Mouse (Mus musculus) heart, embryonic 14.5 days (tissue): ENCODE measurements at regions not wholly inside any gene's neighbourhood (a gene's known extent, or its start where the extent isn't known, plus 50 kb on each side); places are given as distances from the start of the nearest gene placed in this dataset.

Experiments
- ATAC-seq: fragments of 200-750 bp; cut with Nextera tagmentation; 2 replicates; pipeline ENCODE4 v1.8.0; 2017; ENCODE audit warnings: low read depth, moderate TSS enrichment; ENCODE audit not compliant: insufficient number of reproducible peaks, insufficient read depth, low FRiP score
- H3K27ac ChIP-seq, 2 experiments: fragments of 200-500 bp in 1 of 2; fragments of 300-500 bp in 1 of 2; sonication (generic) in 1 of 2; replicated peaks in 1 of 2; 2 replicates each; pipeline ENCODE4 v1.5.1; 2012 to 2014; ENCODE audit warnings: low read depth in 2 of 2, low read length in 2 of 2, control low read depth in 1 of 2, mild to moderate bottlenecking in 1 of 2, mixed read lengths in 1 of 2; ENCODE audit not compliant: control insufficient read depth in 1 of 2, insufficient read depth in 1 of 2
- H3K27me3 ChIP-seq: fragments of 300-500 bp; sonication (generic); 2 replicates; pipeline ENCODE4 v1.6.1; 2014; ENCODE audit warnings: mild to moderate bottlenecking, low read length, control low read depth; ENCODE audit not compliant: control insufficient read depth, insufficient read depth
- H3K36me3 ChIP-seq: fragments of 300-500 bp; sonication (generic); 2 replicates; pipeline ENCODE4 v1.6.1; 2014; ENCODE audit warnings: mild to moderate bottlenecking, control low read depth, low read length, mixed read lengths; ENCODE audit not compliant: control insufficient read depth, insufficient read depth
- H3K4me1 ChIP-seq, 2 experiments: fragments of 200-500 bp in 1 of 2; fragments of 300-500 bp in 1 of 2; sonication (generic) in 1 of 2; 2 replicates each; pipeline ENCODE4 v1.6.1; 2012 to 2014; ENCODE audit warnings: low read length in 2 of 2, control low read depth in 1 of 2, mixed read lengths in 1 of 2; ENCODE audit not compliant: control insufficient read depth in 2 of 2, insufficient read depth in 2 of 2
- H3K4me2 ChIP-seq: fragments of 300-500 bp; sonication (generic); 2 replicates; pipeline ENCODE4 v1.6.1; 2014; ENCODE audit warnings: mild to moderate bottlenecking, low read length
- H3K4me3 ChIP-seq, 2 experiments: fragments of 200-500 bp in 1 of 2; fragments of 300-500 bp in 1 of 2; sonication (generic) in 1 of 2; 2 replicates each; pipeline ENCODE4 v1.5.1; 2012 to 2014; ENCODE audit warnings: low read length in 2 of 2, mild to moderate bottlenecking in 2 of 2, control low read depth in 1 of 2, low read depth in 1 of 2, moderate library complexity in 1 of 2; ENCODE audit not compliant: control insufficient read depth in 1 of 2, insufficient read depth in 1 of 2
- H3K9ac ChIP-seq: fragments of 300-500 bp; sonication (generic); 2 replicates; pipeline ENCODE4 v1.6.1; 2014; ENCODE audit warnings: mild to moderate bottlenecking, low read length
- H3K9me3 ChIP-seq: fragments of 300-500 bp; sonication (generic); 2 replicates; pipeline ENCODE4 v1.6.1; 2016; ENCODE audit warnings: low read length, control low read depth; ENCODE audit not compliant: control insufficient read depth
- WGBS: fragments of 180-500 bp; shearing (Covaris S2); extraction: QIAGEN DNeasy Blood & Tissue Kit; methylation state at CpG from one replicate; pipeline ENCODE4 v1.1.7; 2014; 5-methylcytosine and 5-hydroxymethylcytosine counted together

DNA sequence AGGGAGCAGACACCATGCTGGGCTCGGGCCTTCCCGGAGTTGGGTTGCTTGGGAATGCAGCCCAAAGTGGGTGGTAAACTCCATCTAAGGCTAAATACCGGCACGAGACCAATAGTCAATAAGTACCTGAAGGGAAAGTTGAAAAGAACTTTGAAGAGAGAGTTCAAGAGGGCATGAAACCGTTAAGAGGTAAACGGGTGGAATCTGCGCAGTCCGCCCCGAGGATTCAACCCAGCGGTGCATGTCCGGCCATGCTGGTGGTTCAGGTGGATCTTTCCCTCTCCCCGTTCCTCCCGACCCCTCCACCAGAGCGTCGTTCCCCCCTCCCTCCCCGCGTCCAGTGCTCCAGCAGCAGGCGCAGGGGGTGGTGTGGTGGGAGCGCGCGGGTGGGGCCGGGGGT lies 179.1 kb upstream of the Arhgef26 start:
- H3K36me3 ChIP-seq: no peaks in the 10 kb centered on the region
- H3K9me3 ChIP-seq: peaks cover 11% of the 10 kb centered on the region
- H3K4me1 ChIP-seq: no peaks in the 10 kb centered on the region
- no peak overlapping the region for H3K9ac ChIP-seq
- H3K27ac ChIP-seq: no peak overlapping the region
- WGBS: 53% methylated on average over 22 of the region's 22 CpGs
- H3K4me3 ChIP-seq: no peak overlapping the region
- H3K27me3 ChIP-seq: no peaks in the 10 kb centered on the region
- H3K4me2 ChIP-seq: no peak overlapping the region
- peak; percentile 100 for ATAC-seq

DNA sequence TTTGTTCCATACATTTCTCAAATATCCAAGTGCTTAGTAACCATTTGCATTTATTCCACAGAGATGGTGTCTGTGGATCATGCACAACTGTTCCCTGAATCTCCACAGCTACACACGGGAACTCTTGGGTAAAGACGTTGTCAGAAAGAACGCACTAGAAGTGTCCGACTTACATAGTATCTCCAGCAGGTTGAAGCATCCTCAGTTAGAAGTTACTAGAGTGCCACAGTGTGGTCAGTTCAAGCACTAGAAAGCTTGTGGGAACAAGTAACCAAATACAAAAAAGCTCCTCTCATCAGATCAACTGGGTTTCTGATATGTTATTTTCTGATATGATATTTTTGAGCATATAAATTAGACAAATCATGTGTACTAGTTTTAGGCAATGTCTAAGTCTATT lies 167.5 kb upstream of the Arhgef26 start:
- Histone ChIP-seq H3K4me1 (no peaks in the 10 kb centered on the region), H3K4me3 (no peak overlapping the region), H3K9me3 (no peaks in the 10 kb centered on the region), H3K27ac (no peak overlapping the region), H3K27me3 (no peaks in the 10 kb centered on the region), H3K4me2 (no peak overlapping the region), H3K9ac (no peak overlapping the region), H3K36me3 (no peaks in the 10 kb centered on the region)
- WGBS: 55% methylated on average over 4 of the region's 4 CpGs
- ATAC-seq: no peak

DNA sequence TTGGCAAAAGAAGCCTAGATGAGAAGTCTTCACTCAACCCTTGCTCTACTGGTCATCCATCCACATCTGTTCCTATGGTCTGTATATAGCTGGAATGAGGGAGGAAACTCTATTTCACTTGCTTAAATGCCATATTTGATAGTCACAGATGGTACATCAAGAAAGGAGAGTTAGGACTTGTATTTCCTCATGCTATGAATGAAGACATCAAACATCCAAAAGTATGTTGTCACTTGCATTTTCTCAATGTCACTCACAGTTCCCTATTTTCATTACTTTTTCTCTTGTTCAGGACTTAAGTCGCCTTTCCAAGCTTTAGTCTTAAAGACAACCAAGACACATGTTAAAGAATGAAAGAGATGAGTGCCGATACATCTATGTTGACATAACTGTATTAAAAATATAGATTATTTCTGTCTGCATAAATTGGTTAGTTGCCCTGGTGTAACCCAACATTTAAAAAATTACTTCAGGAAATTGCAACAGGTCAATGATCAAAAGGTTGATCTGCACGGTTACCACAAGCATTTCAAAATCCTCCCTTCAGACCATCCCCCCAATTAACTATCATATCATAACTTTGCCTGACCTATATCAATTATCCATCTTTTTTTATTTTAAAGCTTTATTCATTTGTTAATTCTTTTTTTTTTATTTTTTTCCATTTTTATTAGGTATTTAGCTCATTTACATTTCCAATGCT lies 150.2 kb upstream of the Arhgef26 start:
- Histone ChIP-seq H3K27ac (no peak overlapping the region), H3K4me3 (no peak overlapping the region), H3K36me3 (no peaks in the 10 kb centered on the region), H3K4me1 (no peaks in the 10 kb centered on the region), H3K27me3 (no peaks in the 10 kb centered on the region), H3K4me2 (no peak overlapping the region), H3K9ac (no peak overlapping the region), H3K9me3 (no peaks in the 10 kb centered on the region)
- 76% methylated on average over 3 of the region's 3 CpGs for WGBS
- no peak for ATAC-seq

DNA sequence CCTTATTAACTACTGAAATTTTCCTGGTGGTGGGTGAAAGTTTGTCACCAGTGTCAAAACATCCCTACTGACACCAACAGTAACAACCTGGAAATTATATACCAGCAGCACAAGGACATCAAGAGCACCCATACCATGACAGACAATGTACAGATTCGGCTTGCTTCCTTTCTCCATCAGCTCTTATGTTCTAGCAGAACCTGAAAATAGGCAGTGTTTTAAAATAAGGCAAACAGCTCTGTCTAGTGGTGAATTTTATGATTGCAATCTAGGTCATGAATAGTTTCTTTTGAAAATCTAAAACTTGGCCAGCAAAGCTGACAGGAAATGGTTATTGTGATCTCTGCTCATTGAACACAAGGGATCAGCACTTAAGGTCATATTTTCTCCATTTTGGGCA lies 145.7 kb upstream of the Arhgef26 start:
- Histone ChIP-seq H3K4me1 (no peaks in the 10 kb centered on the region), H3K27ac (no peak overlapping the region), H3K4me2 (no peak overlapping the region), H3K9me3 (no peaks in the 10 kb centered on the region), H3K27me3 (no peaks in the 10 kb centered on the region), H3K4me3 (no peak overlapping the region), H3K9ac (no peak overlapping the region), H3K36me3 (no peaks in the 10 kb centered on the region)
- 39% methylated on average over 1 of the region's 1 CpGs for WGBS
- no peak for ATAC-seq

DNA sequence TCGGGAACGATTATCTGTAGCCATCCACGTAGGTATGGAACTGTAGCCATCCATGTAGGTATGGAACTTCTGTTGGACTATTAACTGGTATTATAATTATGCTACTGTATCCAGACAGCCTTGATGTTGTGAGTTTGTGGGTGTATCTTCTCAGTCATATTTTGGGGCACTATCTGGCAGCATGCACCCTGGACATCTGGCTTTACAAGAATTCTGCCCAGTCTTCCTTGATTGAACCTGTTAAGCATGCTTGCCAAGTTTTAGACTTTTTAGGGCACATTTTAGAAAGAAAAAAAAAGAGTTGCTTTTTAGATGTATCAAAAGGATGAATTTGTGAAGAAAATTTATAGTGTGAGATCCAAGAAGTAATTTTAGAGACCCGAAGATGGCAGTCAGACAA lies 143.7 kb upstream of the Arhgef26 start:
- Histone ChIP-seq H3K4me3 (no peak overlapping the region), H3K4me2 (no peak overlapping the region), H3K4me1 (no peaks in the 10 kb centered on the region), H3K36me3 (no peaks in the 10 kb centered on the region), H3K27ac (no peak overlapping the region), H3K27me3 (no peaks in the 10 kb centered on the region), H3K9me3 (no peaks in the 10 kb centered on the region), H3K9ac (no peak overlapping the region)
- ATAC-seq: no peak
- WGBS: 79% methylated on average over 4 of the region's 4 CpGs

DNA sequence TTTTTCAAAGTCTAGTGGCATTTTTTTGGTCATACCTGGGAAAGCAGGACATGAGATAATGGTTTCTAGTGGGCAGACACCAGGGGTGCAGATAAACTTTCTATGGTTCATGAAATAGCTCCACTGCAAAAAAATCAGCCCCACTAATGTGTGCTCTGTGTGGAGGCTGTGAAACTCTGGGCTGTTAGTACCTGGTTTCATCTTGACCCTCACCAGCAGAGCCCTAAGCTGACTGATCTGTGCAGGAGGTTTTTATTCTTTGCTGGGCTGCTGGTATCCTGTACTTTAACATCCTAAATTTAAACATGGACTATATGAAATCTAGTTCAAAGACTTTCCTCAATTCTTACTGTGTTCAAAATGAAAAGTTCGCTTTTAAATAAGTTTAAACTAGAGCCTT lies 141.5 kb upstream of the Arhgef26 start:
- Histone ChIP-seq H3K4me1 (no peaks in the 10 kb centered on the region), H3K9me3 (no peaks in the 10 kb centered on the region), H3K27me3 (no peaks in the 10 kb centered on the region), H3K4me2 (no peak overlapping the region), H3K36me3 (no peaks in the 10 kb centered on the region), H3K27ac (no peak overlapping the region), H3K9ac (no peak overlapping the region), H3K4me3 (no peak overlapping the region)
- ATAC-seq: no peak
- WGBS: 52% methylated on average over 1 of the region's 1 CpGs

DNA sequence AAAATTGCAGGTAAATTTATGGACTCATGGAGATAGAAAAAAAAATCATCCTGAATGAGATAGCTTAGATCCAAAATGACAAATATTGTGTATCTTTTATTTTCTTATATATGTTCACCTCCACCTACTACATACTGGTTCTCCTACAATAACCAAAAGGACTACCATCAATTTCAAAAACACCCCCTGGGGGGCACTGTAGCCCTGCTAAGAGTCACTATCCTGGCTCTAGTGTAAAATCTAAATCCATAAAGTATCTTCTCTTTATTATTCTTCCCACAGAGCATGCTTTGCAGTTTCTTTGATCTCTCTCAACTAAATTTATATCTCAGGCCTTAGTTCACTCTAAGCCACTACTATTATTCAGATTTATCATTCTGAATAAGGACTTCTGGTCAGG lies 122.3 kb upstream of the Arhgef26 start:
- Histone ChIP-seq H3K4me3 (no peak overlapping the region), H3K36me3 (no peaks in the 10 kb centered on the region), H3K9ac (no peak overlapping the region), H3K9me3 (no peaks in the 10 kb centered on the region), H3K4me1 (no peaks in the 10 kb centered on the region), H3K27ac (no peak overlapping the region), H3K27me3 (no peaks in the 10 kb centered on the region), H3K4me2 (no peak overlapping the region)
- ATAC-seq: no peak

DNA sequence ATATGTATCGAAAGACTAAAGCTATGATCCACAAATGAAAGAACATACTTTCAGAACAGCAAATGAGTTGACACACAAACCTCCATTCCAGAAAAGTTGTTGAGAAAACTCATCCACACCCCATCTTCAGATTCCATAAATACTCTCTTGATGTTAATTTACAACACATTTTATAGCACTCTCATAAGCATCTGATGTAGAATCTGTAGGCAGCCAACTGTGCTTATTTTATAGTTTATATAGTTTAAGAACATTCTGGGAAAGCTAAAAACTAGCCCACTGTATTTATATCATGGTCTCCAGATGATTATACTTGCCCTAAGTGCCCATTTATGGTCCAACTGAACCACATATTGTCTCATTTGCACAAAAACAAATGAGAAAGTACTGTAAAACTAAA lies 120.8 kb upstream of the Arhgef26 start:
- H3K9me3 ChIP-seq: no peaks in the 10 kb centered on the region
- H3K4me1 ChIP-seq: no peaks in the 10 kb centered on the region
- no peaks in the 10 kb centered on the region for H3K36me3 ChIP-seq
- no peak overlapping the region for H3K4me3 ChIP-seq
- H3K27ac ChIP-seq: no peak overlapping the region
- no peak for ATAC-seq
- H3K9ac ChIP-seq: no peak overlapping the region
- no peaks in the 10 kb centered on the region for H3K27me3 ChIP-seq
- 85% methylated on average over 1 of the region's 1 CpGs for WGBS
- no peak overlapping the region for H3K4me2 ChIP-seq
